Mouse (Mus musculus) limb, embryonic 14.5 days (tissue): ENCODE data around the gene Gm21972. TPM values are rescaled to one million over a fixed set of nuclear protein-coding genes. Genes with fewer than 3 reads are reported as not detected.

Experiments
- ATAC-seq: fragments of 200-750 bp; cut with Nextera tagmentation; 2 replicates; pipeline ENCODE4 v1.8.0; 2017; ENCODE audit warnings: low read depth, moderate number of reproducible peaks, moderate TSS enrichment; ENCODE audit not compliant: low FRiP score
- DNase-seq: peaks from one replicate; pipeline ENCODE4 v3.0.0-alpha.2; 2015; ENCODE audit warnings: low spot score
- H3K27ac ChIP-seq: fragments of 300-500 bp; sonication (generic); replicated peaks from 2 replicates; pipeline ENCODE4 v1.5.1; 2014; ENCODE audit warnings: low read depth, mild to moderate bottlenecking, low read length, moderate library complexity, mixed read lengths
- H3K27me3 ChIP-seq: fragments of 300-500 bp; sonication (generic); 2 replicates; pipeline ENCODE4 v1.6.1; 2014; ENCODE audit warnings: low read length, mixed read lengths; ENCODE audit not compliant: control insufficient read depth, insufficient read depth
- H3K36me3 ChIP-seq: fragments of 300-500 bp; sonication (generic); 2 replicates; pipeline ENCODE4 v1.6.1; 2014; ENCODE audit warnings: mild to moderate bottlenecking, low read length, moderate library complexity, mixed read lengths; ENCODE audit not compliant: control insufficient read depth, insufficient read depth
- H3K4me1 ChIP-seq: fragments of 300-500 bp; sonication (generic); 2 replicates; pipeline ENCODE4 v1.6.1; 2014; ENCODE audit warnings: antibody characterized with exemption, low read length, mixed read lengths; ENCODE audit not compliant: control insufficient read depth, insufficient read depth
- H3K4me2 ChIP-seq: fragments of 300-500 bp; sonication (generic); replicated peaks from 2 replicates; pipeline ENCODE4 v1.6.1; 2014; ENCODE audit warnings: low read depth, mild to moderate bottlenecking, low read length, moderate library complexity; ENCODE audit not compliant: severe bottlenecking
- H3K4me3 ChIP-seq: fragments of 300-500 bp; sonication (generic); replicated peaks from 2 replicates; pipeline ENCODE4 v1.5.1; 2014; ENCODE audit warnings: low read length
- H3K9ac ChIP-seq: fragments of 300-500 bp; sonication (generic); 2 replicates; pipeline ENCODE4 v1.6.1; 2014; ENCODE audit warnings: mild to moderate bottlenecking, low read depth, low read length, moderate library complexity; ENCODE audit not compliant: severe bottlenecking
- H3K9me3 ChIP-seq: fragments of 300-500 bp; sonication (generic); 2 replicates; pipeline ENCODE4 v1.6.1; 2016; ENCODE audit warnings: low read length; ENCODE audit not compliant: control insufficient read depth
- POLR2A ChIP-seq: fragments of 200-500 bp; IDR thresholded peaks from 2 replicates; pipeline ENCODE4 v1.8.0; 2012; ENCODE audit warnings: inconsistent platforms, mild to moderate bottlenecking, moderate library complexity, borderline replicate concordance; ENCODE audit not compliant: insufficient read depth, insufficient read length; ENCODE audit errors: extremely low read depth
- WGBS: fragments of 180-500 bp; shearing (Covaris S2); extraction: QIAGEN DNeasy Blood & Tissue Kit; methylation state at CpG from one replicate; pipeline ENCODE4 v1.1.7; 2014; 5-methylcytosine and 5-hydroxymethylcytosine counted together
- polyA plus RNA-seq, 2 experiments: library from polyadenylated mRNA; depleted of rRNA in 1 of 2; stranded (reverse) in 1 of 2; unstranded in 1 of 2; fragments of >200 nt; fragmentation: Nextera tagmentation in 1 of 2; extraction: Ambion mirVana in 1 of 2; gene quantifications; 2 replicates each; pipeline versions ENCODE4 v1.2.1 to v1.2.3; 2012 to 2014

Gm21972 gene
- polyA plus RNA-seq, 2 experiments = 0.47 to 0.89 TPM

DNA sequence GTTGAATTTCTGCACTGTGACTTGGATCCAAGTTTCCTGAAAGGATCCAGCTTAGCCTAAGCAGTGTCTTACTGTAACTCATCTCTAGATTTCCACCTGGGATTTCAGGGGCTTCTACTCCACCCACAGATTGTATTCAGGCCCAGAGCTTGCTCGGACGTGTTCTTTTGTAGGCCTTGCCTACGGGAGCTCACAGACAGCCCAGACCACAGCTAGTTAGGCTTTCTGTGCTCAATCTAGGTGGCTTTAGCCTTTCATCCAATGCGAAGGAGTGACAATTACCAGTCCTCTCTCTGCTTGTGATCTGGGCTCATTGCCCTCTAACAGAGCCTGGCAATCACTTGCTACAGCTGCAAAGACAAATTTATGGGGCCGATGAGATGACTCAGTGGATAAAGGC lies 12.9 kb downstream of the Gm21972 start:
- no peak for TF ChIP-seq POLR2A
- H3K4me3 ChIP-seq = no peak overlapping the region
- 52% methylated on average over 5 of the region's 5 CpGs for WGBS
- H3K27me3 ChIP-seq = no peaks in the 10 kb centered on the region
- H3K4me2 ChIP-seq = no peak overlapping the region
- H3K9me3 ChIP-seq = no peaks in the 10 kb centered on the region
- no peak overlapping the region for H3K9ac ChIP-seq
- H3K27ac ChIP-seq = no peak overlapping the region
- H3K36me3 ChIP-seq = 0 out of 2 replicates have a peak, but pooled peaks cover 6% of the 10 kb centered on the region
- ATAC-seq (no peak), DNase-seq (no peak)
- H3K4me1 ChIP-seq = no peaks in the 10 kb centered on the region

DNA sequence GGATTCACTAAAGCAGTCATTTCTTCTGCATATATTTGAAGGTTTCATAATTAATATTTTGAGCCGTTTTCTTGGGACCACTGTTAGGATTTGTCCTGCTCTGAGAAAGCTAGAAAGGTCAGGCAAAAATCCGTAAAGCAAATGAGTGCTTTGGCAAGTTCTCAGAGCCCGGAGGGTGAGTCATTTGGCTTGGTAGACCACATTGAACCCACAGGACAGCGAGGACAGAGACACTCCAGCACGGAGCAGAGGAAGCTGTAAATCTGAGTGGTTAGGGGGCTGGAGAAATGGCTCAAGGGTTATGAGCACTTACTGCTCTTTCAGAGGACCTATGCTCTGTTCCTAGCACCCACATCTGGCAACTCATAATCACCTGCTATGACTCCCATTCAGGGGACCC lies 14.1 kb downstream of the Gm21972 start:
- ATAC-seq (no peak), DNase-seq (no peak)
- no peak overlapping the region for H3K4me3 ChIP-seq
- WGBS = 59% methylated on average over 5 of the region's 5 CpGs
- no peaks in the 10 kb centered on the region for H3K9me3 ChIP-seq
- no peak overlapping the region for H3K9ac ChIP-seq
- no peak overlapping the region for H3K4me2 ChIP-seq
- no peak for TF ChIP-seq POLR2A
- no peaks in the 10 kb centered on the region for H3K4me1 ChIP-seq
- no peaks in the 10 kb centered on the region for H3K36me3 ChIP-seq
- H3K27ac ChIP-seq = no peak overlapping the region
- H3K27me3 ChIP-seq = no peaks in the 10 kb centered on the region

DNA sequence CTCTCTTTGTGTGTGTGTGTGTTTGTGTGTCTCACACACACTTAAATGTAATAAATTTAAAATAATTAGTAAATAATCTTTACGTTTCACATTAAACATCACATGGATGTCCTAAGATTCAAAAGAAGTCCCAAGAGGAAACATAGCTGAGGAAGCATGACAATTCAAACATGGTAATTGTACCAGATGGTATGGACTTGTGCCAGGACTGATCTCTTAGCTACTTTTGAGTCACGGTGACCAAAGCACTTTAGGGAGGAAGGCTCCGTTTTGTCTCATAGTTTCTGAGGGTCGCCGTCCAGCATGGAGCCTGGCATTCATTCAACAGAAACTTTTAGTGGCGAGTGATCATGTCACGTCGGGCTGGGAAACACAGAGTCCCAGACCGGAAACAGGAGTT lies 14.7 kb downstream of the Gm21972 start:
- no peak overlapping the region for H3K4me3 ChIP-seq
- no peak for DNase-seq
- H3K27me3 ChIP-seq = no peaks in the 10 kb centered on the region
- ATAC-seq = no peak
- H3K4me2 ChIP-seq = no peak overlapping the region
- H3K27ac ChIP-seq = no peak overlapping the region
- H3K4me1 ChIP-seq = no peaks in the 10 kb centered on the region
- H3K36me3 ChIP-seq = no peaks in the 10 kb centered on the region
- 87% methylated on average over 9 of the region's 9 CpGs for WGBS
- no peak overlapping the region for H3K9ac ChIP-seq
- no peak for TF ChIP-seq POLR2A
- no peaks in the 10 kb centered on the region for H3K9me3 ChIP-seq

DNA sequence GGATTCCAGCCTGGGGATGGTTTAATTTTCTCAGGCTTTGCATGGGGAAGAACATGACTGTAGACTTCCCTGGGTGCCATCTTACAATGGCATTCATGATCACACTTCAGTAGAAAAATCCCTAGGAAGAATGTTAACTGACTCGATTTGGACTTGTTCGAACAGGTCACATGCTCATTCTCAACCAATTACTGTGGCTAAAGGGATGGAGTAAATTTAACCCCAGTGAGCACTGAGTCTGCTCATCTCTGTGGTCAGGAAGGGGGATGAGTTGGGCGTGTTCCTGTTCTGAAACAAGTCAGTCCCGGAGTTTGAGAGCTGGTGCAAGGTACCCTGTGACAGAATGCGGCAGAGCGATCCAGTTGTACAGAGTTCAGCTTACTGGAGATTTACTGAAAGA lies 17.5 kb downstream of the Gm21972 start:
- no peak overlapping the region for H3K4me2 ChIP-seq
- no peak for TF ChIP-seq POLR2A
- H3K9ac ChIP-seq = no peak overlapping the region
- H3K9me3 ChIP-seq = no peaks in the 10 kb centered on the region
- H3K27me3 ChIP-seq = no peaks in the 10 kb centered on the region
- no peak overlapping the region for H3K27ac ChIP-seq
- H3K4me3 ChIP-seq = no peak overlapping the region
- H3K4me1 ChIP-seq = peaks cover 8% of the 10 kb centered on the region
- no peaks in the 10 kb centered on the region for H3K36me3 ChIP-seq
- no peak for DNase-seq
- no peak for ATAC-seq
- 87% methylated on average over 6 of the region's 6 CpGs for WGBS

DNA sequence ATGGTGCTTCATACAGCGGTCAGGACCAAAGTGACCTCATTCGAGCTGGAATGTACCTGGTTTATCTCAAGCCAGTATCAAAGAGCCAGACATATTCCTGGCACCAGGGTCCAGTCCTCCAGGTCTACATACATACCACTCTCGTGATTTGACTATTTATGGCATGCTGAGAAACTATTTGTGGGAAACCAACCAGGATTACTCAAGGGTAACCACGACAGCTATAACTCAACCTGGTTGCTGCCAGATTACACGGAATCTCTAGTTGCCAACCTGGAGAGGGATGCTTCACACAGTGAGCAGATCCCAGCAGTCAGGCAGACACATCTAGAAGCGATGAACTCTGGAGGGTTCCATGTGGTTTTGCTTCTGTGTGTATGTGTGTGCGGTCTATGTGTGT lies 17.9 kb downstream of the Gm21972 start:
- Histone ChIP-seq H3K4me3 (no peak overlapping the region), H3K9ac (no peak overlapping the region), H3K9me3 (no peaks in the 10 kb centered on the region), H3K4me1 (peaks cover 8% of the 10 kb centered on the region), H3K36me3 (no peaks in the 10 kb centered on the region), H3K27me3 (no peaks in the 10 kb centered on the region), H3K4me2 (no peak overlapping the region), H3K27ac (no peak overlapping the region)
- WGBS = 82% methylated on average over 7 of the region's 7 CpGs
- no peak for TF ChIP-seq POLR2A
- ATAC-seq (no peak), DNase-seq (no peak)

DNA sequence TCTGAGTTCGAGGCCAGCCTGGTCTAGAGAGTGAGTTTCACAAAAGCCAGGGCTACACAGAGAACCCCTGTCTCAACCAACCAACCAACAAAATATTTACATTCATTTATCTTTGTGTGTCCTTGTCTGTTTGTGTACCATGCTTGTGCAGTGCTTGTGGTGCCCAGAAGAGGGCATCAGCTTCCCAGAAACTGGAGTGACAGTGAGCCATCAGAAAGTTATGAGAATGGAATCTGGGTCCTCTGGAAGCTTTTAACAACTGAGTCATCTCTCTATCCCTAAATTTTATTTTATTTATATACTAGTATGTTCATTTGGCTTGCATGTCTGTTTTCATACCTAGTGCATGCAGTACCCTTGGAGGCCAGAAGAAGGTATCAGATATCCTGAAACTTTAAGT lies 19.2 kb downstream of the Gm21972 start:
- TF ChIP-seq POLR2A = no peak
- Histone ChIP-seq H3K36me3 (0 out of 2 replicates have a peak, but pooled peaks cover 9% of the 10 kb centered on the region), H3K27ac (no peak overlapping the region), H3K4me3 (no peak overlapping the region), H3K27me3 (no peaks in the 10 kb centered on the region), H3K4me1 (peaks cover 8% of the 10 kb centered on the region), H3K4me2 (no peak overlapping the region), H3K9me3 (no peaks in the 10 kb centered on the region), H3K9ac (no peak overlapping the region)
- no peak for ATAC-seq
- WGBS = 89% methylated on average over 1 of the region's 1 CpGs
- no peak for DNase-seq
